Mouse (Mus musculus) heart, adult 2 months (tissue): Measurements from ENCODE around the gene Kbtbd13. TPM values are rescaled to one million over a fixed set of nuclear protein-coding genes. Genes with fewer than 3 reads are reported as not detected.

Experiments
- DNase-seq, 2 experiments: peaks; one replicate each; pipeline ENCODE4 v3.0.0; 2021
- H3K27ac ChIP-seq: fragments of 200-600 bp; 2 replicates; pipeline ENCODE4 v1.8.1; 2022
- H3K27me3 ChIP-seq: fragments of 200-500 bp; 2 replicates; pipeline ENCODE4 v1.6.1; 2012; ENCODE audit warnings: mild to moderate bottlenecking, low read length, inconsistent platforms, mixed read lengths; ENCODE audit not compliant: control insufficient read depth, insufficient read depth
- H3K36me3 ChIP-seq: fragments of 200-500 bp; 2 replicates; pipeline ENCODE4 v1.6.1; 2012; ENCODE audit warnings: low read length, inconsistent platforms; ENCODE audit not compliant: control insufficient read depth, insufficient read depth
- H3K4me1 ChIP-seq: fragments of 200-500 bp; 2 replicates; pipeline ENCODE4 v1.6.1; 2011; ENCODE audit warnings: low read length; ENCODE audit not compliant: control insufficient read depth, insufficient read depth
- H3K4me3 ChIP-seq: fragments of 200-600 bp; 2 replicates; pipeline ENCODE4 v1.8.1; 2022
- H3K79me2 ChIP-seq: fragments of 200-500 bp; replicated peaks from 2 replicates; pipeline ENCODE4 v1.6.1; 2012; ENCODE audit warnings: mild to moderate bottlenecking, inconsistent platforms, low read length, moderate library complexity, mixed read lengths; ENCODE audit not compliant: control insufficient read depth, insufficient read depth
- H3K9ac ChIP-seq: fragments of 200-500 bp; 2 replicates; pipeline ENCODE4 v1.6.1; 2012; ENCODE audit warnings: low read depth, mild to moderate bottlenecking, control low read depth, inconsistent platforms, low read length, mixed read lengths
- CTCF ChIP-seq: fragments of 200-600 bp; IDR thresholded peaks from 2 replicates; pipeline ENCODE4 v1.8.1; 2022; ENCODE audit warnings: antibody characterized with exemption, mild to moderate bottlenecking, moderate library complexity
- EP300 ChIP-seq: fragments of 200-500 bp; IDR thresholded peaks from 2 replicates; pipeline ENCODE4 v1.6.1; 2011; ENCODE audit warnings: low read depth, low read length, control low read depth; ENCODE audit not compliant: insufficient read depth
- POLR2A ChIP-seq: fragments of 200-500 bp; IDR thresholded peaks from 2 replicates; pipeline ENCODE4 v1.6.1; 2011; ENCODE audit warnings: mild to moderate bottlenecking, low read depth, low read length, control low read depth; ENCODE audit not compliant: insufficient read depth
- WGBS: fragments of 180-500 bp; shearing (Covaris S2); methylation state at CpG from one replicate; pipeline ENCODE4 v1.1.7; 2018; 5-methylcytosine and 5-hydroxymethylcytosine counted together
- intact Hi-C: fragments of 180-260 bp; cut with DNase I; formaldehyde crosslinking; loops from one replicate; pipeline ENCODE4 v1.15.1; 2025
- polyA plus RNA-seq: library from polyadenylated mRNA; depleted of rRNA; stranded (reverse); fragments of >200 nt; gene quantifications from 2 replicates; pipeline ENCODE4 v1.2.3, GENCODE M21; 2012; rRNA removed
- total RNA-seq, 2 experiments: library from RNA; stranded (reverse); gene quantifications; 2 replicates each; pipeline ENCODE4 v1.2.3; 2021

Kbtbd13 gene
- total and polyA plus RNA-seq, 3 experiments, result 2.1 to 2.6 (median 2.4) TPM

GRCm38 (mm10) chr9:65339146-65339545 lies 52.3 kb downstream of the Kbtbd13 start:
- Histone ChIP-seq H3K36me3 (no peaks in the 10 kb centered on the region), H3K79me2 (no peaks in the 10 kb centered on the region), H3K9ac (no peak overlapping the region), H3K27ac (no peak overlapping the region), H3K4me3 (no peak overlapping the region), H3K4me1 (no peaks in the 10 kb centered on the region), H3K27me3 (no peaks in the 10 kb centered on the region)
- 84% methylated on average over 4 of the region's 4 CpGs for WGBS
- intact Hi-C loops, result no loop called here
- no peak for DNase-seq
- TF ChIP-seq EP300, result no peak
- TF ChIP-seq CTCF, result no peak
- no peak for TF ChIP-seq POLR2A

Other genes with a start within 250 kb of the Kbtbd13 start
- 1 to 10 TPM; 2.6 to 3.1 TPM for gene Parp16, start 196.3 kb downstream of the Kbtbd13 start, total RNA-seq
- 3.7 and 4.8 TPM in 2 replicates for gene Parp16, start 196.3 kb downstream of the Kbtbd13 start, polyA plus RNA-seq
- gene Cilp, start 126.5 kb downstream of the Kbtbd13 start, total RNA-seq, result 1 to 10 TPM; 3.0 to 4.8 TPM
- gene Cilp, start 126.5 kb downstream of the Kbtbd13 start, polyA plus RNA-seq, result 4.8 and 10.1 TPM in 2 replicates
- gene Clpx, start 97.4 kb downstream of the Kbtbd13 start, total RNA-seq, result 100 to 1,000 TPM in 1 of 2 experiments, 10 to 100 TPM in 1; 98.8 to 114 TPM
- 18.0 and 32.2 TPM in 2 replicates for gene Clpx, start 97.4 kb downstream of the Kbtbd13 start, polyA plus RNA-seq
- gene Pdcd7, start 45.5 kb downstream of the Kbtbd13 start, total RNA-seq, result 10 to 100 TPM; 13.6 to 13.9 TPM
- 6.6 and 9.7 TPM in 2 replicates for gene Pdcd7, start 45.5 kb downstream of the Kbtbd13 start, polyA plus RNA-seq
- gene Ubap1l, start 30.6 kb downstream of the Kbtbd13 start, total RNA-seq, result under 1 TPM in 1 of 2 experiments, not detected in 1; 0.18 TPM
- gene Ubap1l, start 30.6 kb downstream of the Kbtbd13 start, polyA plus RNA-seq, result 0.15 and 0.18 TPM in 2 replicates
- gene Rasl12, start 6.9 kb upstream of the Kbtbd13 start, total RNA-seq, result 1 to 10 TPM; 7.2 to 8.3 TPM
- gene Rasl12, start 6.9 kb upstream of the Kbtbd13 start, polyA plus RNA-seq, result 19.8 and 20.5 TPM in 2 replicates
- gene Slc51b, start 31.3 kb upstream of the Kbtbd13 start, total RNA-seq, result not detected
- not detected in 2 replicates for gene Slc51b, start 31.3 kb upstream of the Kbtbd13 start, polyA plus RNA-seq
- 1 to 10 TPM; 5.8 to 6.2 TPM for gene Mtfmt, start 44.1 kb upstream of the Kbtbd13 start, total RNA-seq
- 5.3 and 9.3 TPM in 2 replicates for gene Mtfmt, start 44.1 kb upstream of the Kbtbd13 start, polyA plus RNA-seq
- gene Spg21, start 69.3 kb upstream of the Kbtbd13 start, total RNA-seq, result 10 to 100 TPM; 11.4 to 12.1 TPM
- 8.8 and 21.1 TPM in 2 replicates for gene Spg21, start 69.3 kb upstream of the Kbtbd13 start, polyA plus RNA-seq
- not detected for gene Ankdd1a, start 128.5 kb upstream of the Kbtbd13 start, total RNA-seq
- gene Ankdd1a, start 128.5 kb upstream of the Kbtbd13 start, polyA plus RNA-seq, result not detected in 2 replicates
- 10 to 100 TPM in 1 of 2 experiments, 1 to 10 TPM in 1; 9.9 to 11.1 TPM for gene Plekho2, start 188.4 kb upstream of the Kbtbd13 start, total RNA-seq
- 16.5 and 18.8 TPM in 2 replicates for gene Plekho2, start 188.4 kb upstream of the Kbtbd13 start, polyA plus RNA-seq
- not detected for gene Pif1, start 195.5 kb upstream of the Kbtbd13 start, total RNA-seq
- gene Pif1, start 195.5 kb upstream of the Kbtbd13 start, polyA plus RNA-seq, result 0.18 and 0.23 TPM in 2 replicates
- 10 to 100 TPM; 29.4 to 32.5 TPM for gene Rbpms2, start 238.0 kb upstream of the Kbtbd13 start, total RNA-seq
- gene Rbpms2, start 238.0 kb upstream of the Kbtbd13 start, polyA plus RNA-seq, result 102 and 105 TPM in 2 replicates